Mouse (Mus musculus) embryonic facial prominence, embryonic 14.5 days (tissue): ENCODE measurements around the gene Chid1. TPM values are rescaled to one million over a fixed set of nuclear protein-coding genes. Genes with fewer than 3 reads are reported as not detected.
A peak's percentile ranks its signal among the peaks of the same experiment; 100 is the strongest.

Experiments
- ATAC-seq: fragments of 200-750 bp; cut with Nextera tagmentation; 2 replicates; pipeline ENCODE4 v1.8.0; 2017; ENCODE audit warnings: low read depth, moderate number of reproducible peaks, moderate TSS enrichment
- DNase-seq: peaks from one replicate; pipeline ENCODE4 v3.0.0-alpha.2; 2015; ENCODE audit warnings: low spot score
- H3K27ac ChIP-seq: fragments of 300-500 bp; sonication (generic); replicated peaks from 2 replicates; pipeline ENCODE4 v1.5.1; 2014; ENCODE audit warnings: low read depth, mild to moderate bottlenecking, low read length, moderate library complexity
- H3K27me3 ChIP-seq: fragments of 300-500 bp; sonication (generic); replicated peaks from 2 replicates; pipeline ENCODE4 v1.6.1; 2014; ENCODE audit warnings: low read length; ENCODE audit not compliant: control insufficient read depth, insufficient read depth
- H3K36me3 ChIP-seq: fragments of 300-500 bp; sonication (generic); 2 replicates; pipeline ENCODE4 v1.6.1; 2014; ENCODE audit warnings: low read length, mixed read lengths; ENCODE audit not compliant: control insufficient read depth, insufficient read depth
- H3K4me1 ChIP-seq: fragments of 300-500 bp; sonication (generic); 2 replicates; pipeline ENCODE4 v1.6.1; 2014; ENCODE audit warnings: antibody characterized with exemption, low read length; ENCODE audit not compliant: control insufficient read depth, insufficient read depth
- H3K4me2 ChIP-seq: fragments of 300-500 bp; sonication (generic); 2 replicates; pipeline ENCODE4 v1.6.1; 2014; ENCODE audit warnings: low read depth, mild to moderate bottlenecking, low read length, moderate library complexity, mixed read lengths
- H3K4me3 ChIP-seq: fragments of 300-500 bp; sonication (generic); 2 replicates; pipeline ENCODE4 v1.5.1; 2014; ENCODE audit warnings: low read depth, mild to moderate bottlenecking, low read length
- H3K9ac ChIP-seq: fragments of 300-500 bp; sonication (generic); 2 replicates; pipeline ENCODE4 v1.6.1; 2014; ENCODE audit warnings: low read depth, mild to moderate bottlenecking, low read length, moderate library complexity, mixed read lengths
- H3K9me3 ChIP-seq: fragments of 300-500 bp; sonication (generic); 2 replicates; pipeline ENCODE4 v1.6.1; 2016; ENCODE audit warnings: low read length; ENCODE audit not compliant: control insufficient read depth
- WGBS: fragments of 180-500 bp; shearing (Covaris S2); extraction: QIAGEN DNeasy Blood & Tissue Kit; methylation state at CpG from one replicate; pipeline ENCODE4 v1.1.7; 2014; 5-methylcytosine and 5-hydroxymethylcytosine counted together
- polyA plus RNA-seq: library from polyadenylated mRNA; unstranded; fragments of >200 nt; fragmentation: Nextera tagmentation; extraction: Ambion mirVana; gene quantifications from 2 replicates; pipeline ENCODE4 v1.2.1, GENCODE M21; 2014

The Chid1 gene
- polyA plus RNA-seq, 1 experiment from 2014 or later, result 47.4 TPM

GRCm38 (mm10) chr7:141487141-141487540 lies 52.5 kb downstream of the Chid1 start:
- no peak for DNase-seq
- peaks cover 8% of the 10 kb centered on the region for H3K27me3 ChIP-seq
- H3K4me3 ChIP-seq, result no peak overlapping the region
- ATAC-seq, result no peak
- no peak overlapping the region for H3K4me2 ChIP-seq
- H3K27ac ChIP-seq, result no peak overlapping the region
- WGBS, result 78% methylated on average over 7 of the region's 7 CpGs
- H3K36me3 ChIP-seq, result peaks cover 14% of the 10 kb centered on the region; the same call in 1 of the 2 replicates
- H3K9me3 ChIP-seq, result no peaks in the 10 kb centered on the region
- H3K9ac ChIP-seq, result no peak overlapping the region
- peaks cover 7% of the 10 kb centered on the region; the same call in 1 of the 2 replicates for H3K4me1 ChIP-seq

DNA sequence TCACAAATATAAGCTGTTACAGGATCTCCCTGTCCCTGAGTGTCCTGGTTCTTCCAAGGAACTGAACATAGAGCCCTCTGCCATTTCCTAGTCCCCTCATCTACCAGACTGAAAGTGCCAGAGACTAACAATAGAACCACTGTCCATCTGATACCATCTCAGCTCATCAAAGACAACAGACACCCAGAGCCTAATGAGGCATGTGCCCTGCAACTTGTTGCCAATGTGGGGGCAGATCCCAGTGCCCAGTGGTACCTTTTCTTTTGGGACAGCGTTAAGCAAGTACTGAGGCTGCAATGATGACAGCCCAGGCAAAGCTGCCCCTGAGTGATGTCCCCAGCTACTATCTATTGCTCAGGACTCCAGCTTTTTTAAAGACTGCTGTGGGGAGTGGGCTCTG lies 53.4 kb downstream of the Chid1 start:
- Histone ChIP-seq H3K9me3 (no peaks in the 10 kb centered on the region), H3K4me1 (peaks cover 7% of the 10 kb centered on the region; the same call in 1 of the 2 replicates), H3K9ac (no peak overlapping the region), H3K27me3 (peaks cover 14% of the 10 kb centered on the region), H3K4me2 (no peak overlapping the region), H3K4me3 (no peak overlapping the region), H3K27ac (no peak overlapping the region), H3K36me3 (0 out of 2 replicates have a peak, but pooled peaks cover 6% of the 10 kb centered on the region)
- DNase-seq (no peak), ATAC-seq (no peak)
- 100% methylated on average over 1 of the region's 1 CpGs for whole genome bisulfite sequencing

DNA sequence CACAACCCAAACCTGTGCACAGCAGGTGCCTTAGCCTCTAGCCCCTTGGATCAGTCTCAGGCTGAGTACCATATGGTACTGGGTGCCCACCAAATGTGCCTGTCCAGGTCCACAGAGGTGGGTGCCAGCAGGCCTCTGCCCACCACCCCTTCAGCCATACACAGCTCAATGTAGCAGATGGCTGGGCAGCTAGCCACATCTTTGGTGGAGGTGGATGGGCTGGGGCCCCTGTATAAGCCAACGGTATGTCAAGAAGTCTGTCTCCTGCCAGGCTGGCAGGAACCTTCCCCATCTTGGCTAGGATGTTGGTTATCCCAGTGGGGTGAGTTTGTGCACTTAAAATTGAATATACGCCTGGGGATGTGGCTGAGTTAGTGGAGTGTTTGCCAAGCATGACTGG lies 54.1 kb downstream of the Chid1 start:
- H3K4me3 ChIP-seq, result no peak overlapping the region
- H3K9ac ChIP-seq, result no peak overlapping the region
- no peak overlapping the region for H3K4me2 ChIP-seq
- H3K36me3 ChIP-seq, result 0 out of 2 replicates have a peak, but pooled peaks cover 3% of the 10 kb centered on the region
- no peaks in the 10 kb centered on the region for H3K9me3 ChIP-seq
- no peak for DNase-seq
- no peak for ATAC-seq
- WGBS, result 87% methylated on average over 2 of the region's 2 CpGs
- no peak overlapping the region for H3K27ac ChIP-seq
- peaks cover 7% of the 10 kb centered on the region; the same call in 1 of the 2 replicates for H3K4me1 ChIP-seq
- H3K27me3 ChIP-seq, result peaks cover 14% of the 10 kb centered on the region

DNA sequence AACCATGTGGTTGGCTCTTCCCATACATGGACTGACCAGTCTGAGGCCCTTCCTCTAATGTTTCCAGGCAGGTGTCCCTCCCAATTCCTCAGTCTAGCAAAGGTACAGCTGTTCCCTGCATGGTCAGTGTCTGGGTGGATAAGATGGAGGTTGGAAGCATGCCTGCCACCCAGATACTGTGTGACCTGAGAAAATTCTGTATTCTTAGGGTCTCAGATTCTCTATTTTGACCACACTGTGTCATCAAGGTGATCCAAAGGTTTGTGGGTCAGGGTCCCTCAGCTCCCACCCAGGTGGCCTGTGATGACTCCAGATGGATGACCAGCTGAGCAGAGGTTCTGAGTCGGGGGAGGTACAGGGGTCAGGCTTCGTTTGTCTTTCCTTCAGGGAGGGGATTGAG lies 54.5 kb downstream of the Chid1 start:
- Histone ChIP-seq H3K36me3 (no peaks in the 10 kb centered on the region), H3K27me3 (peaks cover 16% of the 10 kb centered on the region), H3K4me2 (no peak overlapping the region), H3K4me1 (peaks cover 7% of the 10 kb centered on the region; the same call in 1 of the 2 replicates), H3K4me3 (no peak overlapping the region), H3K9me3 (no peaks in the 10 kb centered on the region), H3K27ac (no peak overlapping the region), H3K9ac (no peak overlapping the region)
- ATAC-seq (no peak), DNase-seq (no peak)
- 81% methylated on average over 2 of the region's 2 CpGs for WGBS

GRCm38 (mm10) chr7:141484186-141485120 lies 55.2 kb downstream of the Chid1 start:
- H3K4me3 ChIP-seq, result no peak overlapping the region
- 76% methylated on average over 5 of the region's 5 CpGs for WGBS
- H3K4me2 ChIP-seq, result no peak overlapping the region
- H3K9me3 ChIP-seq, result no peaks in the 10 kb centered on the region
- H3K9ac ChIP-seq, result no peak overlapping the region
- H3K4me1 ChIP-seq, result peaks cover 7% of the 10 kb centered on the region; the same call in 1 of the 2 replicates
- no peak for DNase-seq
- no peaks in the 10 kb centered on the region for H3K36me3 ChIP-seq
- H3K27me3 ChIP-seq, result peaks cover 19% of the 10 kb centered on the region
- ATAC-seq, result no peak
- no peak overlapping the region for H3K27ac ChIP-seq

- no peaks in the 10 kb centered on the region for H3K9me3 ChIP-seq
- H3K9ac ChIP-seq, result no peak overlapping the region
- no peak overlapping the region for H3K27ac ChIP-seq
- DNase-seq, result no peak
- H3K4me1 ChIP-seq, result peaks cover 10% of the 10 kb centered on the region
- H3K27me3 ChIP-seq, result peaks cover 19% of the 10 kb centered on the region
- H3K36me3 ChIP-seq, result no peaks in the 10 kb centered on the region
- 74% methylated on average over 6 of the region's 6 CpGs for WGBS
- ATAC-seq, result no peak
- H3K4me3 ChIP-seq, result no peak overlapping the region
- H3K4me2 ChIP-seq, result no peak overlapping the region
Observed at GRCm38 (mm10) chr7:141483114-141483653, 56.5 kb downstream of the Chid1 start.

DNA sequence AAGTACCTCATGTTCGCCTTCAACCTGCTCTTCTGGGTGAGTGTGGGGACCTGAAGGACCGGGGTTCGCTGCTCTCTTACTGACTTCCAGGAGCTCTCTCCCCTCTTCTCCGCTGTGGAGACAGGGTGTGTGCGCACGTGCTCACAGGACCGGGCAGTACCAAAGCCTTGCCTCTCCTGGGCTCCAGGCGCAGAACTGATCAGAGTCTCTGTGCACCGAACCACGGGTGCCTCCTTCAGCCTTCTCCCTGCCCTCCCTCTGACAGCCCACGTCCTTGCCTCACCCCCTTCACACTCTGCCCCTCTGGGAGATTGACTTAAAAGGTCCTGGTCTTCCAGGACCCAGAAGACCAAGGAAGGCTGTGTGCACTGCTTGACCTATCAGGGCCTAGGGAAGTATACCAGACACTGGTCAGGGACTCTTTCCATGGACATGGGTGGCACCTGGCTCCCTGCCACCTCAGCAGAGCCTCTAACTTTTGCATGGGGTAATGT lies 57.1 kb downstream of the Chid1 start:
- no peaks in the 10 kb centered on the region for H3K9me3 ChIP-seq
- no peak for ATAC-seq
- peak overlapping the region; percentile 61 for H3K9ac ChIP-seq
- peak overlapping the region; percentile 54 for H3K4me3 ChIP-seq
- no peaks in the 10 kb centered on the region for H3K36me3 ChIP-seq
- 4% methylated on average over 10 of the region's 11 CpGs for whole genome bisulfite sequencing
- peak overlapping the region; percentile 97 for H3K4me2 ChIP-seq
- H3K27me3 ChIP-seq, result peaks cover 19% of the 10 kb centered on the region
- no peak for DNase-seq
- H3K27ac ChIP-seq, result no peak overlapping the region
- H3K4me1 ChIP-seq, result peaks cover 16% of the 10 kb centered on the region

- H3K4me1 ChIP-seq, result peaks cover 24% of the 10 kb centered on the region
- no peak for DNase-seq
- H3K36me3 ChIP-seq, result no peaks in the 10 kb centered on the region
- H3K27me3 ChIP-seq, result peaks cover 19% of the 10 kb centered on the region
- H3K4me3 ChIP-seq, result peak overlapping the region; percentile 54
- H3K9me3 ChIP-seq, result no peaks in the 10 kb centered on the region
- H3K4me2 ChIP-seq, result peak overlapping the region; percentile 97
- H3K9ac ChIP-seq, result peak overlapping the region; percentile 61
- no peak overlapping the region; the same call in 1 of the 2 replicates for H3K27ac ChIP-seq
- ATAC-seq, result peak; percentile 38
- under 1% methylated on average over 25 of the region's 81 CpGs for WGBS
Observed at GRCm38 (mm10) chr7:141481498-141482401, 57.9 kb downstream of the Chid1 start.
